Mouse (Mus musculus) erythroblast, embryonic 14.5 days (primary cell): Measurements from ENCODE around the gene Mark4.

Source experiments
- GATA1 ChIP-seq: IDR thresholded peaks from 2 replicates; pipeline ENCODE4 v1.6.1; 2012; ENCODE audit warnings: low read length, inconsistent platforms, mixed read lengths
- TAL1 ChIP-seq: IDR thresholded peaks from 3 replicates; pipeline ENCODE4 v1.6.1; 2012; ENCODE audit warnings: low read length, inconsistent platforms, mixed read lengths

DNA sequence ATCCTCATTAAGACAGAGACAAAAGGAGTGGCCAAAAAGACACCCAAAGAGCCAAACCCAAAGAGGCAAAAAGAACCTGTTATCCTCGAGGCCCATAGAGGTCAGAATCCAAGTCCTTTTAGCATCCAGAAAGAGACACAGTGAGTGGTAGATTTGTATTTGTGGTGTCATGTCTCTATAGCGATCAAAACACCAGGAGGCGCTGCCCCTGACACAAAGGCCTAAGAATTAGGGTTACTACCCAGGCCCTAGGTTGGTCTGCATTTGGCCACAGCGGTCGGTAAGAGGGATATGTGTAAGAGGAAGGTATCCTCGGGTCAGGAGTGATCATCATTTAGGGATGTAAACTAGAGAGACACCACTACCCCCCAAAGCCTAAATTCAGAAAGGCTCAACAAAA lies 47.7 kb upstream of the Mark4 start:
- TF ChIP-seq GATA1 (no peak), TAL1 (no peak)
